Mouse (Mus musculus) C2C12 (cell line): ENCODE measurements around the gene Cdk5r2.

ENCODE experiments used
- CTCF ChIP-seq: IDR thresholded peaks from one replicate; pipeline ENCODE4 v1.5.1; 2011; ENCODE audit not compliant: control insufficient read depth, insufficient read depth, insufficient read length
- MYOD1 ChIP-seq: IDR thresholded peaks from one replicate; pipeline ENCODE4 v1.6.1; 2011; ENCODE audit warnings: low read depth; ENCODE audit not compliant: control insufficient read depth, insufficient read length
- MYOG ChIP-seq: IDR thresholded peaks from one replicate; pipeline ENCODE4 v1.6.1; 2011; ENCODE audit not compliant: control insufficient read depth, insufficient read length; ENCODE audit errors: extremely low read depth
- USF1 ChIP-seq: IDR thresholded peaks from one replicate; pipeline ENCODE4 v1.6.1; 2011; ENCODE audit warnings: low read depth, mild to moderate bottlenecking, control low read depth, moderate library complexity

DNA sequence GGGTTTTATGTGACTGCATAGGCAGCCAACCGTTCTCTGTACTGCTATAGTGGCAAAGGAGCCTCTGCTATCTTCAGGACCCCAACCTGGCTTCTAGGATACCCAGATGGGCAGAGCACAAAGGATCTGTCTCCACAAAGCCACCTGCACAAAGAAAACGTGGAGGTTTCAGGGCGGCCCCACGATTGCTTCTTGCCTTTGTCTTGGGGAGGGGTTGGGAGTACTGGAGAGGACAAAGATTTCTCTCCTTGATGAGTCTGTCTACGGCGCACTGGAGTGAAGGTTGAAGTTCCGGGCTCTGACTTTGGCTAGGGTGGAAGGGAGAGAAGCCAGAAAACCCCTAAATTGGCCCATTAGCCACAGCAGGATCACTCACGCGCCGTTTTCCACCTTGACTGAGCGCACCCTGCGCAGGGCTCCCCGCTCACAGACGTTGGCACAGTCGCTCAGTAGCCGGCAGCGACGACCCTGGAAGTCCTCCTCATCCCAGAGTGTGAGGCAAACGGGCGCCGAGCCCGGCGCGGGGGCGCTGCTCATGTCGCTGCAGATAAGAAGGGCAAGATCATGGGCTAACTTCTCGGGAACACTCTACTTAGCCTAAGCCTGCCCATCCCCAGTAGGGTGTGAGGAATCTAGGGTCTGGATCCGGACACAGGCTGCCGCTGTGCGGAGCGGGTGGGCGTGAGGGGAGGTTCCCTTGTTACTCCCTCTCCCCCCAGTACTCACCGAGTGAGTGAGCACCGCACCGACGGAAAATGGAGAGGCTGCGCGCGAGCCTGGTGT is 37.8 kb downstream of the Cdk5r2 start:
- TF ChIP-seq MYOG = no peak
- TF ChIP-seq CTCF = no peak
- TF ChIP-seq USF1 = no peak
- no peak for TF ChIP-seq MYOD1
